Mouse (Mus musculus): ENCODE measurements around the gene Mybphl. TPM values are rescaled to one million over a fixed set of nuclear protein-coding genes. Genes with fewer than 3 reads are reported as not detected.

Mybphl gene
- polyA plus RNA-seq, 1 experiment from 2014 or later = not detected

DNA sequence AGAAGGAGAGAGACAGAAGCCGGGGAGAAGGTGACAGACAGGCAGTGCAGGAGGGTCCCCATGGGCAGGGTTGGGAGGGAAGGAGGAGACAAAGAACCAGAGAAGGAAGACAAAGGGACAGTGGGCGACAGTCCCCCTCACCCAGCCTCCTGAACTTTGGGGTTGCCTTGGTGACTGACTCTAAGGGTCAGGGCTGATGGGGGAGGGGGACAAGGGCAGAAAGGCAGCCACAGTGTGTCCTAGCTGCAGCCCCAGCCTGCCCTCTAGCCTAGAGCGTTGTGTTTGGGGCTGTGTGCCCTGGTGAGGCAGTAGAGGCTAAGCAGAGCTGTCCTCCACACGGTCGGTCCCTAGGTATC is 45.6 kb downstream of the Mybphl start:
- peak; percentile 33 for ATAC-seq
- peaks cover 65% of the 10 kb centered on the region for H3K36me3 ChIP-seq (ENCODE audit: control insufficient read depth, insufficient read depth, low read length)
- peak overlapping the region; percentile 99 for H3K27ac ChIP-seq (ENCODE audit: low read depth, low read length)

DNA sequence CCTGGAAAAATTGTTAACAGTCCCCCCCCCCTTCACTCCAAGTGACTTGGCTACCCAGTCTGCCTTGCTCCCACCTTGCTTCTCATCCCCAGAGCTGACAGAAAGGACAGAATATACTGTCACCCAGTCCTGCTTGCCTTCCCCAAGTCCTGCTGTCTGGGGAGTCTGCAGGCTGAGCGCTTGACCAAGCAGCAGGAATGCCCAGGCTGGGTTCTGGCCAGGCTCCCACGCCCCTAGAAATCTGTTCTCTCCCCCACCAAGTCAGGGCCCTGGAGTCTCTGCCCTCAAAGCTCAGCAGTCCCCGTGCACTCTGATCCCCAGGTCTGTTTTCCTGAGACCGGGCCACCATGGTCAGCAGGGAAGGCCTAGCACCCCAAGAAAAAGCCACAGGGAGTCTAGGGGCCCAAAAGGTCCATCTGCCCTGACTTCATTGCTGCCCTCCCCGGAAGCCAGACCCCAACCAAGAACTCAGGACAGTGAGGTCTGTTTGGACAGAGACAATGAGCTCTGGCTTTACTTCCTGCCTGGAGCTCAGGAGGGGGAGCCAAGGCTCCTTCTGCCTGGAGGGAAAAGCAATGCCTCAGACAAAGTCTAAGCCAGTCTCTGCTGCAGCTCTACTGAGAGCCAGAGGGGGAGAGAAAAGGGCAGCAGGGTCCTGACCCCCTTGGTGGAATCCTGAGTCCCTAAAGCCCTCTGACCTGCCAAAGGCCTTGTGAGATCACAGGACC is 46.5 kb downstream of the Mybphl start:
- DNase-seq (ENCODE audit: low spot score) = no peak
- Histone ChIP-seq H3K9ac (ENCODE audit: low read length) (peak overlapping the region; percentile 80), H3K4me3 (ENCODE audit: low read depth, low read length) (peak overlapping the region; percentile 38), H3K9me3 (replicated peaks; ENCODE audit: control insufficient read depth, low read length) (peaks cover 7% of the 10 kb centered on the region), H3K27me3 (replicated peaks; ENCODE audit: control insufficient read depth, insufficient read depth, low read length) (no peaks in the 10 kb centered on the region), H3K4me2 (ENCODE audit: low read length) (peak overlapping the region; percentile 88), H3K27ac (ENCODE audit: low read depth, low read length) (peak overlapping the region; percentile 99), H3K4me1 (ENCODE audit: control insufficient read depth, insufficient read depth, low read length) (peaks cover 43% of the 10 kb centered on the region), H3K36me3 (ENCODE audit: control insufficient read depth, insufficient read depth, low read length) (peaks cover 60% of the 10 kb centered on the region)
- ATAC-seq = peak; percentile 16
- WGBS = 14% methylated on average over 5 of the region's 5 CpGs

More for the DNA sequence above, 45.6 kb downstream of the Mybphl start:
- H3K9me3 ChIP-seq (replicated peaks; ENCODE audit: control insufficient read depth, low read length) = peaks cover 7% of the 10 kb centered on the region
- H3K9ac ChIP-seq (ENCODE audit: low read length) = peak overlapping the region; percentile 80
- 5% methylated on average over 5 of the region's 5 CpGs for whole genome bisulfite sequencing
- H3K27me3 ChIP-seq (replicated peaks; ENCODE audit: control insufficient read depth, insufficient read depth, low read length) = no peaks in the 10 kb centered on the region
- peak; percentile 71 for DNase-seq (ENCODE audit: low spot score)
- peaks cover 48% of the 10 kb centered on the region for H3K4me1 ChIP-seq (ENCODE audit: control insufficient read depth, insufficient read depth, low read length)
- peak overlapping the region; percentile 38 for H3K4me3 ChIP-seq (ENCODE audit: low read depth, low read length)
- peak overlapping the region; percentile 88 for H3K4me2 ChIP-seq (ENCODE audit: low read length)

GRCm38 (mm10) chr3:108411754-108412121 is 47.0 kb downstream of the Mybphl start:
- peaks cover 7% of the 10 kb centered on the region for H3K9me3 ChIP-seq (replicated peaks; ENCODE audit: control insufficient read depth, low read length)
- ATAC-seq (peak; percentile 68), DNase-seq (ENCODE audit: low spot score) (peak; percentile 92)
- peak overlapping the region; percentile 38 for H3K4me3 ChIP-seq (ENCODE audit: low read depth, low read length)
- no peaks in the 10 kb centered on the region for H3K27me3 ChIP-seq (replicated peaks; ENCODE audit: control insufficient read depth, insufficient read depth, low read length)
- 15% methylated on average over 8 of the region's 8 CpGs for WGBS
- H3K4me2 ChIP-seq (ENCODE audit: low read length) = peak overlapping the region; percentile 88
- H3K4me1 ChIP-seq (ENCODE audit: control insufficient read depth, insufficient read depth, low read length) = peaks cover 39% of the 10 kb centered on the region
- H3K27ac ChIP-seq (ENCODE audit: low read depth, low read length) = peak overlapping the region; percentile 99
- peak overlapping the region; percentile 80 for H3K9ac ChIP-seq (ENCODE audit: low read length)
- H3K36me3 ChIP-seq (ENCODE audit: control insufficient read depth, insufficient read depth, low read length) = peaks cover 55% of the 10 kb centered on the region

GRCm38 (mm10) chr3:108413634-108414360 is 49.1 kb downstream of the Mybphl start:
- H3K9me3 ChIP-seq (replicated peaks; ENCODE audit: control insufficient read depth, low read length) = peaks cover 7% of the 10 kb centered on the region
- H3K9ac ChIP-seq (ENCODE audit: low read length) = no peak overlapping the region
- H3K4me1 ChIP-seq (ENCODE audit: control insufficient read depth, insufficient read depth, low read length) = peaks cover 39% of the 10 kb centered on the region
- H3K4me3 ChIP-seq (ENCODE audit: low read depth, low read length) = no peak overlapping the region
- H3K27me3 ChIP-seq (replicated peaks; ENCODE audit: control insufficient read depth, insufficient read depth, low read length) = no peaks in the 10 kb centered on the region
- H3K27ac ChIP-seq (ENCODE audit: low read depth, low read length) = no peak overlapping the region
- H3K36me3 ChIP-seq (ENCODE audit: control insufficient read depth, insufficient read depth, low read length) = peaks cover 37% of the 10 kb centered on the region
- H3K4me2 ChIP-seq (ENCODE audit: low read length) = no peak overlapping the region
- WGBS = 98% methylated on average over 35 of the region's 35 CpGs
- DNase-seq (ENCODE audit: low spot score) = no peak
- no peak for ATAC-seq

GRCm38 (mm10) chr3:108414857-108415830 is 50.4 kb downstream of the Mybphl start, which contains the start of gene Celsr2:
TSS of gene Celsr2 (minus strand) at chr3:108415552.
- Histone ChIP-seq H3K4me1 (ENCODE audit: control insufficient read depth, insufficient read depth, low read length) (peaks cover 29% of the 10 kb centered on the region), H3K9me3 (replicated peaks; ENCODE audit: control insufficient read depth, low read length) (peaks cover 7% of the 10 kb centered on the region), H3K27me3 (replicated peaks; ENCODE audit: control insufficient read depth, insufficient read depth, low read length) (no peaks in the 10 kb centered on the region), H3K27ac (ENCODE audit: low read depth, low read length) (peak within 1 kb of the TSS; percentile 94), H3K9ac (ENCODE audit: low read length) (peak within 1 kb of the TSS; percentile 98), H3K36me3 (ENCODE audit: control insufficient read depth, insufficient read depth, low read length) (peaks cover 29% of the 10 kb centered on the region), H3K4me2 (ENCODE audit: low read length) (peak within 1 kb of the TSS; percentile 86), H3K4me3 (ENCODE audit: low read depth, low read length) (peak within 1 kb of the TSS; percentile 95)
- ATAC-seq = peak; percentile 42
- peak; percentile 56 for DNase-seq (ENCODE audit: low spot score)
- 3% methylated on average over 61 of the region's 67 CpGs for WGBS

DNA sequence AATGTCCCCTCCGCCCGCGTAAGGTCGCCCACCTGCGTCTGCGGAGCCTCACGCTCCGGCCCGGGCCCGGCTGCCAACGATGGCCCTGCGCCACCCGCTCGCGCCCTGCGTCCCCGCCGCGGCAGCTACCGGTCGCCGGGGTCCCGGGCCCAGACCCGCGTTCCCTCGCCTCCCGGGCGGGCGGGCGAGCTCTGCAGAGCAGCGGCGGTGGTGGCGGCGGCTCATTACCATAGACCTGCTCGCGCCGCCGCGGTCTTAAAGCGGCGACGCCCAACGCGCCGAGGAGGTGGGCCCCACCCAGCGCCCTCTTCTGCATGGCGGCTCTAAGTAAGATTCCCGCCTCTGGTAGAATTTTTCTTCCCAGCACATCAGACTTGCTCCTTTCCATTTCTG is 51.1 kb downstream of the Mybphl start:
- peak; percentile 91 for ATAC-seq
- Histone ChIP-seq H3K27ac (ENCODE audit: low read depth, low read length) (peak overlapping the region; percentile 94), H3K27me3 (replicated peaks; ENCODE audit: control insufficient read depth, insufficient read depth, low read length) (no peaks in the 10 kb centered on the region)

GRCm38 (mm10) chr3:108423006-108423405 is 58.3 kb downstream of the Mybphl start:
- DNase-seq (ENCODE audit: low spot score) = peak; percentile 51
- no peak overlapping the region for H3K4me3 ChIP-seq (ENCODE audit: low read depth, low read length)
- WGBS = 32% methylated on average over 6 of the region's 6 CpGs
- peak overlapping the region; percentile 65; the same call in 1 of the 2 replicates for H3K27ac ChIP-seq (ENCODE audit: low read depth, low read length)
- peaks cover 24% of the 10 kb centered on the region for H3K4me1 ChIP-seq (ENCODE audit: control insufficient read depth, insufficient read depth, low read length)
- 0 out of 2 replicates have a peak, but pooled peaks have one; percentile 4 for ATAC-seq
- peaks cover 29% of the 10 kb centered on the region for H3K36me3 ChIP-seq (ENCODE audit: control insufficient read depth, insufficient read depth, low read length)
- no peaks in the 10 kb centered on the region for H3K27me3 ChIP-seq (replicated peaks; ENCODE audit: control insufficient read depth, insufficient read depth, low read length)
- peak overlapping the region; percentile 21 for H3K9ac ChIP-seq (ENCODE audit: low read length)
- peak overlapping the region; percentile 39 for H3K4me2 ChIP-seq (ENCODE audit: low read length)
- H3K9me3 ChIP-seq (replicated peaks; ENCODE audit: control insufficient read depth, low read length) = no peaks in the 10 kb centered on the region

More for the DNA sequence above, 51.1 kb downstream of the Mybphl start:
- peaks cover 23% of the 10 kb centered on the region for H3K4me1 ChIP-seq (ENCODE audit: control insufficient read depth, insufficient read depth, low read length)
- peak overlapping the region; percentile 98 for H3K9ac ChIP-seq (ENCODE audit: low read length)
- peak overlapping the region; percentile 86 for H3K4me2 ChIP-seq (ENCODE audit: low read length)
- peak; percentile 95 for DNase-seq (ENCODE audit: low spot score)
- under 1% methylated on average over 47 of the region's 48 CpGs for WGBS
- peaks cover 29% of the 10 kb centered on the region for H3K36me3 ChIP-seq (ENCODE audit: control insufficient read depth, insufficient read depth, low read length)
- H3K9me3 ChIP-seq (replicated peaks; ENCODE audit: control insufficient read depth, low read length) = peaks cover 7% of the 10 kb centered on the region
- peak overlapping the region; percentile 95 for H3K4me3 ChIP-seq (ENCODE audit: low read depth, low read length)

Data from forebrain, embryonic 14.5 days (tissue).